Mouse (Mus musculus): ENCODE results near the gene Cbln4.

Cbln4 gene

GRCm38 (mm10) chr2:172043235-172043610 is at the start of gene Cbln4:
TSS of gene Cbln4 (minus strand) at chr2:172043466.
- DNase-seq (ENCODE audit: low spot score): no peak

- no peak for DNase-seq (ENCODE audit: low spot score)
These were observed 35.3 kb upstream of the Cbln4 start for GRCm38 (mm10) chr2:172078596-172078995.

GRCm38 (mm10) chr2:172076295-172076694 is 33.0 kb upstream of the Cbln4 start:
- no peak for DNase-seq (ENCODE audit: low spot score)

- DNase-seq (ENCODE audit: low spot score): no peak
These were observed 19.6 kb upstream of the Cbln4 start for GRCm38 (mm10) chr2:172062876-172063275.

GRCm38 (mm10) chr2:172059747-172060146 is 16.5 kb upstream of the Cbln4 start:
- no peak for DNase-seq (ENCODE audit: low spot score)

GRCm38 (mm10) chr2:172058936-172059665 is 15.8 kb upstream of the Cbln4 start:
- no peak for DNase-seq (ENCODE audit: low spot score)

- no peak for DNase-seq (ENCODE audit: low spot score)
These were observed 2.7 kb upstream of the Cbln4 start for GRCm38 (mm10) chr2:172046002-172046401.

GRCm38 (mm10) chr2:172042607-172043234 is 545 bp downstream of the Cbln4 start:
- DNase-seq (ENCODE audit: low spot score): no peak

GRCm38 (mm10) chr2:172042125-172042524 is 1.1 kb downstream of the Cbln4 start:
- DNase-seq (ENCODE audit: low spot score): peak; percentile 42

- DNase-seq (ENCODE audit: low spot score): no peak
These were observed 2.4 kb downstream of the Cbln4 start for GRCm38 (mm10) chr2:172040859-172041258.

GRCm38 (mm10) chr2:172039601-172040000 is 3.7 kb downstream of the Cbln4 start:
- DNase-seq (ENCODE audit: low spot score): no peak

GRCm38 (mm10) chr2:172034281-172034680 is 9.0 kb downstream of the Cbln4 start:
- no peak for DNase-seq (ENCODE audit: low spot score)

GRCm38 (mm10) chr2:172025459-172026130 is 17.7 kb downstream of the Cbln4 start:
- DNase-seq (ENCODE audit: low spot score): no peak

- DNase-seq (ENCODE audit: low spot score): no peak
These were observed 36.5 kb downstream of the Cbln4 start for GRCm38 (mm10) chr2:172006726-172007125.

GRCm38 (mm10) chr2:172005970-172006369 is 37.3 kb downstream of the Cbln4 start:
- peak; percentile 6 for DNase-seq (ENCODE audit: low spot score)

GRCm38 (mm10) chr2:172004029-172004984 is 39.0 kb downstream of the Cbln4 start:
- no peak for DNase-seq (ENCODE audit: low spot score)

GRCm38 (mm10) chr2:171996979-171997686 is 46.1 kb downstream of the Cbln4 start:
- no peak for DNase-seq (ENCODE audit: low spot score)

- no peak for DNase-seq (ENCODE audit: low spot score)
These were observed 48.4 kb downstream of the Cbln4 start for GRCm38 (mm10) chr2:171994861-171995260.

GRCm38 (mm10) chr2:171994240-171994639 is 49.0 kb downstream of the Cbln4 start:
- no peak for DNase-seq (ENCODE audit: low spot score)

- DNase-seq (ENCODE audit: low spot score): no peak
These were observed 56.6 kb downstream of the Cbln4 start for GRCm38 (mm10) chr2:171986686-171987085.
